Mouse (Mus musculus): ENCODE data around the gene Psg19. TPM values are rescaled to one million over a fixed set of nuclear protein-coding genes. Genes with fewer than 3 reads are reported as not detected.

Psg19 gene
- polyA plus RNA-seq, 1 experiment: not detected

GRCm38 (mm10) chr7:18746189-18746860, 52.0 kb downstream of the Psg19 start:
- Histone ChIP-seq H3K4me3 (ENCODE audit: insufficient read depth, low read length) (no peak overlapping the region), H3K27ac (ENCODE audit: insufficient read depth, low read depth, low read length) (no peak overlapping the region), H3K4me1 (ENCODE audit: control insufficient read depth, insufficient read depth, low read length) (no peaks in the 10 kb centered on the region)
- TF ChIP-seq POLR2A (IDR thresholded peaks at IDR 0.05; ENCODE audit: borderline replicate concordance, low read depth, low read length): no peak

Other genes starting within 250 kb of the Psg19 start
- gene Psg27, start 231.2 kb downstream of the Psg19 start, polyA plus RNA-seq (2012; ENCODE audit: insufficient read depth, insufficient read length, missing spikeins): not detected in 2 replicates
- not detected in 2 replicates for gene Psg23, start 182.0 kb downstream of the Psg19 start, polyA plus RNA-seq (2012; ENCODE audit: insufficient read depth, insufficient read length, missing spikeins)
- gene Psg21, start 141.8 kb downstream of the Psg19 start, polyA plus RNA-seq (2012; ENCODE audit: insufficient read depth, insufficient read length, missing spikeins): not detected in 2 replicates
- gene Psg20, start 112.3 kb downstream of the Psg19 start, polyA plus RNA-seq (2012; ENCODE audit: insufficient read depth, insufficient read length, missing spikeins): not detected in 2 replicates
- gene Psg22, start 80.4 kb downstream of the Psg19 start, polyA plus RNA-seq (2012; ENCODE audit: insufficient read depth, insufficient read length, missing spikeins): not detected in 2 replicates
- not detected in 2 replicates for gene Psg17, start 23.1 kb upstream of the Psg19 start, polyA plus RNA-seq (2012; ENCODE audit: insufficient read depth, insufficient read length, missing spikeins)
- 3.2 and 5.7 TPM in 2 replicates for gene Mill2, start 41.4 kb upstream of the Psg19 start, polyA plus RNA-seq (2012; ENCODE audit: insufficient read depth, insufficient read length, missing spikeins)
- not detected in 2 replicates for gene Pglyrp1, start 72.8 kb upstream of the Psg19 start, polyA plus RNA-seq (2012; ENCODE audit: insufficient read depth, insufficient read length, missing spikeins)
- gene Ccdc61, start 111.9 kb upstream of the Psg19 start, polyA plus RNA-seq (2012; ENCODE audit: insufficient read depth, insufficient read length, missing spikeins): 18.1 and 21.2 TPM in 2 replicates
- 0.12 TPM in 1 of 2 replicates, not detected in the other for gene Nova2, start 127.4 kb upstream of the Psg19 start, polyA plus RNA-seq (2012; ENCODE audit: insufficient read depth, insufficient read length, missing spikeins)
- gene Nanos2, start 188.9 kb upstream of the Psg19 start, polyA plus RNA-seq (2012; ENCODE audit: insufficient read depth, insufficient read length, missing spikeins): not detected in 2 replicates
- gene Mypop, start 192.7 kb upstream of the Psg19 start, polyA plus RNA-seq (2012; ENCODE audit: insufficient read depth, insufficient read length, missing spikeins): 1.0 and 1.2 TPM in 2 replicates
- gene Irf2bp1, start 205.5 kb upstream of the Psg19 start, polyA plus RNA-seq (2012; ENCODE audit: insufficient read depth, insufficient read length, missing spikeins): 16.4 and 17.5 TPM in 2 replicates
- gene Foxa3, start 225.0 kb upstream of the Psg19 start, polyA plus RNA-seq (2012; ENCODE audit: insufficient read depth, insufficient read length, missing spikeins): not detected in 2 replicates
- 61.9 and 64.4 TPM in 2 replicates for gene Sympk, start 225.9 kb upstream of the Psg19 start, polyA plus RNA-seq (2012; ENCODE audit: insufficient read depth, insufficient read length, missing spikeins)

Data from bone marrow macrophage, adult 2 months (primary cell).